Mouse (Mus musculus): Measurements from ENCODE around the gene B4galt2.

GRCm38 (mm10) chr4:117840821-117841220 is 42.5 kb downstream of the B4galt2 start:
- no peak for TF ChIP-seq CTCF (IDR thresholded peaks at IDR 0.05; ENCODE audit: control insufficient read depth, insufficient read depth, low read length)
- TF ChIP-seq POLR2A (IDR thresholded peaks at IDR 0.05; ENCODE audit: borderline replicate concordance, control insufficient read depth, low read depth, low read length), result no peak

Measured in bone marrow, adult 2 months (tissue).